Mouse (Mus musculus) WW6 (cell line): ENCODE results near the gene Gm21103.
"Not testable (repeated sequence)": the region's sequence is repeated elsewhere in the genome, so short reads cannot be mapped to it uniquely, and the experiment has no call there.

Experiments used
- DNase-seq: peaks from one replicate; pipeline ENCODE4 v3.0.0-alpha.2; 2013; ENCODE audit warnings: low read depth, low spot score

The Gm21103 gene

GRCm38 (mm10) chr14:6304743-6305142 is at the start of gene Gm21103:
Gene Gm21103 (minus strand): TSS chr14:6304843.
- DNase-seq = not testable (repeated sequence)

- not testable (repeated sequence) for DNase-seq
These were observed 38.9 kb upstream of the Gm21103 start, which contains the start of gene Gm3618 for GRCm38 (mm10) chr14:6343578-6343977. Gene Gm3618 (minus strand): TSS chr14:6343678.

GRCm38 (mm10) chr14:6286931-6287715 is 17.5 kb downstream of the Gm21103 start, which contains the start of gene Gm3411:
Gene Gm3411 (minus strand): TSS chr14:6287250.
- DNase-seq = not testable (repeated sequence)
